8 mouse cellular contexts compared by ENCODE assay signal in the genomic region with DNA sequence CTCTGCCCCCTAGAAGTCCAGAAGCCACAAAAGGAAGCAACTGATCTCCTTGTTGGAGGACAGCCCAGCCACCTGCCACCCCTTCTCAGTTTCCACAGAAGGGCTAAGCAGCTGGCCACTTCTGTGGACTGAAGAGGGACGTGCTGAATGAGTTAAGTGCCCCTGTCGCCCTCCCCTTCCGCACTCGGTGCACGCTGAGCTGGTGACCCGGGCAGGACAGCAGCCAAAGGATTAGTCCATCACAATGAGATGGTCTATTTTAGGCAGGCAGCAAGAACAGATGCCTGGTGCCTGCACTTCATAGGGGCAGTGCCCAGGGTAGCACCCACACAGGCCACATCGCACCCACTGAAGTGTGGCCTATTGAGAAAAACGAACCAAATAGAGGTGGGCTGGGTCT. TPM values are rescaled to one million over a fixed set of nuclear protein-coding genes. Genes with fewer than 3 reads are reported as not detected.
DNase-seq lines count a peak whose midpoint lies in the region; ATAC-seq and TF ChIP-seq lines count a peak whose summit lies in the region.
"Had no signal": no experiment of that assay in that cellular context is flagged by ENCODE, and none has a peak within 500 bp of the region (broad histone marks: within the 10 kb centered on the region; RNA-seq: fewer than 3 reads in every experiment).

No protein-coding gene starts in this region.

- no peak for TF ChIP-seq CTCF in heart, postnatal 0 days (IDR thresholded peaks at IDR 0.05; ENCODE audit: low read depth)

- WGBS in neural tube, embryonic 14.5 days, result 60% methylated on average over 8 of the region's 8 CpGs
- WGBS in heart, postnatal 0 days, result 30% methylated on average over 8 of the region's 8 CpGs

- H3K4me2 ChIP-seq in neural tube, embryonic 14.5 days (ENCODE audit: low read depth, low read length), result no peak overlapping the region
- no peak overlapping the region for H3K4me2 ChIP-seq in heart, postnatal 0 days (ENCODE audit: low read depth, low read length)

- H3K9me3 ChIP-seq in neural tube, embryonic 14.5 days (ENCODE audit: control insufficient read depth, low read length), result no peaks in the 10 kb centered on the region
- no peaks in the 10 kb centered on the region for H3K9me3 ChIP-seq in heart, postnatal 0 days (replicated peaks; ENCODE audit: control insufficient read depth, low read length)
- H3K9me3 ChIP-seq: megakaryocyte, embryonic 14.5 days had no signal

- H3K27me3 ChIP-seq in neural tube, embryonic 14.5 days (ENCODE audit: control insufficient read depth, insufficient read depth, low read length), result no peaks in the 10 kb centered on the region
- no peaks in the 10 kb centered on the region for H3K27me3 ChIP-seq in heart, postnatal 0 days (ENCODE audit: control insufficient read depth, insufficient read depth, low read length)

- no peak; the same call in 1 of the 2 replicates for TF ChIP-seq EP300 in heart, postnatal 0 days (IDR thresholded peaks at IDR 0.05; ENCODE audit: low read depth)

- H3K27ac ChIP-seq in neural tube, embryonic 14.5 days (ENCODE audit: low read depth, low read length), result no peak overlapping the region
- peak overlapping the region; percentile 92 for H3K27ac ChIP-seq in heart, postnatal 0 days (ENCODE audit: low read depth)

- peak; percentile 31; the same call in 1 of the 2 replicates for ATAC-seq in neural tube, embryonic 14.5 days (ENCODE audit: low read depth)
- peak; percentile 97 for ATAC-seq in heart, postnatal 0 days (ENCODE audit: insufficient read depth, low read depth)

- no peak overlapping the region for H3K9ac ChIP-seq in neural tube, embryonic 14.5 days (replicated peaks; ENCODE audit: low read depth, low read length)
- no peak overlapping the region; the same call in 1 of the 2 replicates for H3K9ac ChIP-seq in heart, postnatal 0 days (replicated peaks; ENCODE audit: low read depth, low read length)

- no peaks in the 10 kb centered on the region for H3K4me1 ChIP-seq in neural tube, embryonic 14.5 days (ENCODE audit: control insufficient read depth, insufficient read depth, low read length)
- H3K4me1 ChIP-seq in heart, postnatal 0 days (ENCODE audit: control insufficient read depth, insufficient read depth), result peaks cover 11% of the 10 kb centered on the region

- no peak overlapping the region for H3K4me3 ChIP-seq in neural tube, embryonic 14.5 days (ENCODE audit: low read depth, low read length)
- no peak overlapping the region for H3K4me3 ChIP-seq in heart, postnatal 0 days (ENCODE audit: low read depth, low read length)
- H3K4me3 ChIP-seq: megakaryocyte, embryonic 14.5 days had no signal

- no peak for DNase-seq in neural tube, embryonic 10.5 days (ENCODE audit: extremely low spot score, low spot score)
- peak; percentile 42 for DNase-seq in gastrocnemius, adult 18-20 months (ENCODE audit: low spot score)
- peak; percentile 92 for DNase-seq in heart, postnatal 0 days (ENCODE audit: low spot score)
- peak; percentile 89 for DNase-seq in retina, postnatal 1 day
- no peak for DNase-seq in layer of hippocampus, postnatal 25 days (ENCODE audit: extremely low spot score in 1 of 2, low spot score in 1 of 2)
- DNase-seq in thymus, postnatal 14 days, result no peak

- H3K36me3 ChIP-seq in neural tube, embryonic 14.5 days (ENCODE audit: control insufficient read depth, insufficient read depth, low read length), result no peaks in the 10 kb centered on the region
- no peaks in the 10 kb centered on the region for H3K36me3 ChIP-seq in heart, postnatal 0 days (replicated peaks; ENCODE audit: control insufficient read depth, insufficient read depth, low read length)

RNA-seq across cellular contexts. Expression of gene Gjd2, which starts 32.8 kb away (rescaled TPM):
- 5.7 and 7.2 TPM in 2 replicates for polyA plus RNA-seq in neural tube, embryonic 14.5 days (2014; fragmentation: Nextera tagmentation; extraction: Ambion mirVana)
- total RNA-seq in gastrocnemius, adult 18-20 months (2021), result not detected
- total RNA-seq in heart, postnatal 0 days (2014; rRNA removed; ENCODE audit: low replicate concordance), result 0.12 TPM in 1 of 2 replicates, not detected in the other
- not detected in 2 replicates for polyA plus RNA-seq in heart, postnatal 0 days (2015; fragmentation: Nextera tagmentation; extraction: Ambion mirVana)
- total RNA-seq in layer of hippocampus, postnatal 25 days (2021), result 1 to 10 TPM; 7.2 to 7.4 TPM

Comparison
In these comparisons a context has a peak if more than half of its experiments do, and no peak if none do; other contexts are left out.
1. DNase-seq: peak in gastrocnemius, adult 18-20 months (single experiment), heart, postnatal 0 days (single experiment) and retina, postnatal 1 day (single experiment); none in neural tube, embryonic 10.5 days (single experiment), layer of hippocampus, postnatal 25 days (0 of 2) and thymus, postnatal 14 days (single experiment).